Mouse (Mus musculus) gastrocnemius, postnatal 4 days (tissue): ENCODE results near the gene Med23. TPM values are rescaled to one million over a fixed set of nuclear protein-coding genes. Genes with fewer than 3 reads are reported as not detected.

ENCODE experiments used
- DNase-seq, 2 experiments: peaks; one replicate each; pipeline ENCODE4 v3.0.0; 2021 to 2022; ENCODE audit warnings: low spot score in 2 of 2, mixed read lengths in 2 of 2
- total RNA-seq, 2 experiments: library from RNA; stranded (reverse); gene quantifications; 2 replicates each; pipeline ENCODE4 v1.2.3; 2021

Gene Med23
- total RNA-seq, 2 experiments from 2014 or later, result 19.3 to 20.2 TPM

DNA sequence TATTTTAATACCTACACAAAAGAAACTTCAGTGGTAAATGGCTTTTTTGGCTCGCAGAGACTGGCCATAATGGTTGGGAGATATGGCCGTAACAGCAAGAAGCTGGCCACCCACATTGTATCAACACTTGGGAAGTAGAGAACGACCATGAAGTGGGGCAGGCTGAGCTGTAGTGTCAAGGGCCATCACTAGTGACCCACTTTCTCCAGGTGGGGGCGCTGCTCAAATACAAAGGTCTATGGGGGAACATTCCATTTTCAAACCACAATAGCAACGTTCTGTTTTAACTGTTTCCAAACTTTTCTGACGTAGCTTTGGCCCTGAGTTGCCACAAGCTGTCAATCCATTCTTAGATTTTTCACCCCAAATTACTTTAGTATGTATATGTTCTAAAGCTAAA is 5.4 kb upstream of the Med23 start:
- DNase-seq, result no peak

DNA sequence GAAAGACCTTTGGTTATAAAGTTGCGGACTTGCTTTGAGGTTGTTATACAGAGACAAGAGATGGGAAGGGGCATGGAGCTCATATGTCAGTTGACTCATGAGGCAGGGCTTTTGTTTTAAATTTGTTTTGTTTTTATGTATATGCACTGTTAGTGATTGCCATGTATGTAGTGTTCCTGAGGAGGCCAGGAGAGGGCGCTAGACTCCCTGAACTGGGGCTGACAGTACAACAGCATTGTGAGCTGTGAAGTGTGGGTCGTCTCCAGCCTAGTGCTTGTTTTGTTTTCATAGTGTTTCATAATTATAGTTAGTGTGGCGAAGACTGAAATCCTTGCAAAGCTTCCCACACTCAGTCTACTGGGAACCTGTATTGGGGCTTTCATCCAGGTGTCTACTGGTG is 3.8 kb downstream of the Med23 start:
- DNase-seq, result no peak

DNA sequence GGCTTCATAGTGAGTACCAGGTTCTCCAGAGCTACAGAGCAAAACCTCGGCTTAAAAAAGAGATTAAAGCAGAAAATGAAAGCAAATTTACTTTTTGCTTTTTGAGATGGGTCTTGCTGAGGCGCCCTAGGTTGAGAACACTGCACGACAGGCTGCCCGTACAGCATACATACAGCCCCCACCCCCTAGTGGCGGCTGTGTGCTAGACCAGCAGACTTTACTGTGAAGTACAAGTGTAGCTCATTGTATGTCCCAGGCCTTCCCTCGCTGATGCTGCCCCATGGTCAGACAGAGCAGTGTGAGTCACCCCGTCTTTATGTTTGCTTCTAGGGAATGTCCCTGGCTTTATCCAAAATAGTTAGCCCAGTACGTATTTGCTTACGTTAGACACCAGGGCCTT is 16.2 kb downstream of the Med23 start:
- DNase-seq, result no peak

DNA sequence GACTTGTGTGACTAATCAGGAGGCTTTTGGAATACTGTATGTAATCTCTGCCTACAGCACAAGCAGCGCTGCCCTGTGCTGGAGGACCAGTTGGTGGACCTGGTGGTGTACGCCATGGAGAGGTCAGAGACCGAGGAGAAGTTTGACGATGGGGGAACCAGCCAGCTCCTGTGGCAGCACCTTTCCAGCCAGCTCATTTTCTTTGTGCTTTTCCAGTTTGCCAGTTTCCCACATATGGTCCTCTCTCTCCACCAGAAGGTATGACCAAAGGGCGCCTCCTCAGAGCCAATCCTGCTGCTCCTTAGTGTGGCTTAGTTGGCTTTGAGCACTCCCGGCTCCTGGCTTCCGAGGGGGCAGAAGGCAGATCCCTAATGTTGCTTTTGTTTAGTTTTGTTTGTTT is 18.6 kb downstream of the Med23 start:
- DNase-seq, result no peak

DNA sequence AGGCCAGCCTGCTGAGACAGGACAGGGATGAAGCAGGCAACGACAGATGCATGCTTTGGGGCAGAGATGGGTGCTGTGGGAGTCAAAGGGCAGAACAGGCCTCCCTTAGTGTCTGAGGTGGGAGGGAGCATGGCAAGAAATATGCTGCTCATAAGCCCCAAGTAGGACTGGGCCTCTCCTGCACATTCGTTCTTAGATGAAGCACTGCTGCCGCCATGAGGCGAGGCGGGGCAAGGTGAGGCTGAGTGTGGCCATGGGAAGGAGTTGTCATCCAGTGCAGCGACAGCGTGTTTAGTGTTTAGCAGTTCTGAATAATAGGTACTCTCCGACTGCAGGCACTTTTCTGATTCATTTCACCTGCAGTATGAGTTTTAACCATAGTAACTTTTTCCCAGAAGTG is 26.1 kb downstream of the Med23 start:
- DNase-seq, result peak in 1 of 2 experiments; percentile 28

DNA sequence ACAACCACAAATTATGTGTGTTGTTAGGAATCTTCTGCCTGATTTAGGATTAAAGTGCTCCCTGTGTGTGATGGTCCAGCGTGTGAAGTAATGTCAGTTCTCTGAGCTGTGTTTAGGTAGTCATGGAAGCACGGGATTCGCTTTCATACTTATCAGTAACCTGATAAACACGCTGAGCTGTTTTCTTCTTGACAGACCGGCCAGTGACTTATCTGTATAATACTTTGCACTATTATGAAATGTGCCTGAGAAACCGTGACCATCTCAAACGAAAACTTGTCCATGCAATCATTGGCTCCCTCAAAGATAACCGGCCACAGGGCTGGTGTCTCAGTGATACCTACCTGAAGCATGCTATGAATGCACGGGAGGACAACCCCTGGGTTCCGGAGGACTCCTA is 35.8 kb downstream of the Med23 start:
- DNase-seq, result no peak

DNA sequence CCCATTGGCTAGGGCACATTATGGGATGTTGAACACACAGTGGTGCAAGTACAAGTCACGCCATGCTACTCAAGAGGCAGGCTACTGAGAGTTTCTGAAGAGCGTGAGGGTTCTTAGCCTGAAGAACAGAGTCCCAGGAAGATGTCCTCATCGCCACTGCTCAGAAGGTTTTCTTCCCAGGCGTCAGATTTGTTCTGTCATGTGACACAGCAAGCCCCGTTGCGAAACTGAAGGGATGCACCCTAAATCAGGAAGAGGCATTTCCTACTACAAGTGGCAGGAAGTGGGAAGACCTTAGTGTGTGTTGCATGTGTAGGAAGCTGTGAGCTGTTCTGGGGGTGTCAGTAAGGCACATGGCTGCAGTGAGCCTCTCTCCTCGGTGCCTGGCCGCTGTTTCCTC is 41.4 kb downstream of the Med23 start:
- DNase-seq, result no peak

DNA sequence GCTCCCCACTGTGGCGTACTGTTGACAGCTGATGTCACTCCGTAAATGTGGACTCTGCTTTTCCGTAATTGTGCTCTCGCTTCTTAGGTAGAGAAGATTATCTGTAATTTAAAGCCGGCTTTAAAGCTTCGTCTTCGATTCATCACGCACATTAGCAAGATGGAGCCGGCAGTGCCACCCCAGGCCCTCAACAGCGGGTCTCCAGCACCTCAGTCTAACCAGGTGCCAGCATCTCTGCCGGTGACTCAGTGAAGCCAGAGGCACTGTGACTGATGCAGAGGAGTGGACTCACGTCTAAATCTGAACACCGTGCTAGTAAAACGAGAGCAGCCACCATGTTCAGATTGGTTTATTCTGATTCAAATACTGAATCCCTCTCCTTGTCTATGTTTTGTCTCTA is 42.8 kb downstream of the Med23 start:
- DNase-seq, result no peak

DNA sequence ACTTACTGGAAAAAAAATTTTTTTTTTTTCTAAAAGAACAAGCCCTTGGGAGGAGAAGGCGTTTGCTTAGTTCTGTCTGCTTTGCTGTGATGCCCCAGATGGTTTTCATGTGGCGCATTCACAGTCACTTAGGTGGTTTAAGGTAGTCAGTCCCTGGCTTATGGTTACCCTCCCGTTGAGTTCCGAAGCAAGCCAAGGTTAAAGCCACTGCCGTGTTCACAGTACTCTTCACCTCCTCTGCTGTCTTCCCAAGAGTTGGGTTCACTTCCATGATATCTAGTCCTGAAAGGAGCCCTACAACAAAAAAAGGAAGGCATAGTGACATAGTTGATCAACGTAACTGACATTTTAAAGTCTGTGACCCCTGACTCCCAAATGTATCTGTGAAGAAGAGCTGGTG is 45.7 kb downstream of the Med23 start:
- DNase-seq, result no peak

DNA sequence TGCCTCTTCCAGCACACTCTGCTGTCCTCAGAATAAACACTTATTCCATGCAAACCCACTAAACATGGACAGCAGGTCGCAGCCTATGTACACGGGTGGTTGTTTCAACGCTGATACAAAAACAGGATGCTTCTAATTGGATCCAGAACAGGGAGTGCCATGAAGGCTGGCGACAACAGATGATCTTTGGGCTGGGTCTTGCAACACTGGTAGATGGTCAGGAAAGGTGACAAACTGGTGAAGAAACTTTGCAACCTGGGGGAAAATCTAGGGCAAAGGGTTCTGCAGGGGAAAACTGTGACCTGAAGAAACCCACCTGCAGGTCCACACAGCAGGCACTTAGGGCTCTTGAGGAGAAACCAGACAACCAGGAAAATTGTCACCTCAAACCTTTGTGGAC is 53.2 kb downstream of the Med23 start:
- no peak for DNase-seq

DNA sequence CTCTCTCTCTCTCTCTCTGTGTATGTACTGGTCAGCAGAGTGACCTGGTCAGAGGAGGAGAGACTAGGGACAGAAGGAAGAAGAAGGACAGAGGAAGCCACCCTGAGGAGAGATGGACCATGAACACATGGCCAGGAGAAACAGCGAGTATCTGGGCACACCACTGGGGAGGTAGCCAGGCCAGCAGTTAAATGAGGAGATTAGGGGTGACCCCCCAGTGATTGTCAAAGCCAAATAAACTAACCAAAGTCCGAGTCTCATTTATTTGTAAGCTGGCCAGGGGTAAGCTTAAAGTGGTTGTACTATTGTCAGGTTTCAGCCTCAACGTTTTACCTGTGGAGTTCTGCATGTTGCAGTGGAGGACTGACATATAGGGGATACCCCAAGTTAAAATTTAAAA is 54.5 kb downstream of the Med23 start:
- no peak for DNase-seq

DNA sequence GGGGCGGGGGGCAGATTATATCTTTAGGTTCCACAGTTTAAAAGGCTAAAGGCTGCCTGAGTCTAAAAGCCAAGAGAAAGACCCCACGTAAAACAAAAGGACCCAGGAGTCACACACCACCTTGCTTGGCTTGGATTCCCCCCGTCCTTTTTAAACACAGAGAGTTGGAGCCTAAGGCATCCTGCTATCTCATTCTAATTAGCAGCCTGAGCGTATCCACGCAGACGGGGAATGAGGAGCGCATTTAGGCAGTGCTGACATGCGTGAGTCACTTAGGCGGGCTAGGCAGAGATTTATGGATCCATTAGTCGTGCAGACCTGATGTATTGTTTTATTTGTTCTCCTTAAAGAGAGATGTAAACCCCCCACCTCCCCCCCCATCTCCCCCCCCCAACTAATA is 56.6 kb downstream of the Med23 start:
- no peak for DNase-seq

DNA sequence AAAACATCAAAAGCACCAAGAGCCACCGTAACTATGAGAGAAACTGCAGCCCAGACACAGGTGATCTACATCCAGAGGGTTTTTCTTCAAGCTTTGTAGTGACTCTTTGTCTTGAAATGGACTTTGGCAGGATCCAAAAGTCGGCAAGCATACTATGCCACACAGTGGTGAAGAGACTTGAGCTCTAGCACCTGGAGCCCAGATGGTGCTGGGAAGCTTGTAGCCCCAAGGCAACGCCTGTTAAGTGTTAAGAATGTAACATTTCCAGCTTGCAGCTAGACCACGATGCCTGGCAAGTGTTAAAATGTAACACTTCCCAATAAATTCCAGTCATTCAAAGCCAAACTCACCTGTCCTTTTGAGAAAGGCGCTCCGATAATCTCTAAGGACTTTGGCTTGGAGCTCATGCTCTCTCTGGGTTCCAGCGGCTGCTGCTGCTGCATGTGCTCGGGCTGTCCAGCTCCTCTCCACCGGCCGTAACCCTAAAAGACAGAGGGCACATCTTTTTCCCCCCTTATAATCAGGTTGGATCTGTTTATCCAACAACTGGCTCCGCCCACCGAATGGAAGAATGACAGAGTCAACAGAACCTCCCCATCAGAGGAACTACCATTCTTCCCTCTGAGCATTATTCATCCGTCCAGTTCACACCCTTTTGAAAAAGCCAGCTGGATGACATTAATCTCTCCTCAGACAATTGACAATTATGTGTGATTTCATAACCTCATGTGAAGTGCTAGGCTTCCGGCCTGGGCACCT is 57.4 kb downstream of the Med23 start, which contains the start of gene Arg1:
Gene Arg1, minus strand, starts transcription at position 523 of the 759 bp plus-strand sequence.
- DNase-seq, result no peak

DNA sequence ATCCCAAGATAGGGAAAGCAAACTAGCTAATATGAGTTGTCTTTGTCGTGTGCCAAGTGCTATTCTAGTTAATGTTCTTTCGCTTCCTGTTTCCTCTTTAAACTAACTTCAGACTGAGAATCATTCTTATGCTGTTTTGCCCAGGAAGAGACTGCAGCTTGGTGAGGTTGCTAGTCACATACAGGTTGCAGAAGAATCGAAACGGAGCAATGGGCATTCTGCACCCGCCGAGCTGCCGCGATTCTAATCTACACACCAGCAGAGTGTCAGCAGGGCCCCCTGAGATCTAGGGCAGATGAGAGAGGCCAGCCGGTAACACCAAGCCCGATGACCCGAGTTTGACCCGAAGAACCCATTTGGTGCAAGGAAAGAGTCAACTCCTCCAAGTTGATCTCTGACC is 58.3 kb downstream of the Med23 start:
- no peak for DNase-seq

DNA sequence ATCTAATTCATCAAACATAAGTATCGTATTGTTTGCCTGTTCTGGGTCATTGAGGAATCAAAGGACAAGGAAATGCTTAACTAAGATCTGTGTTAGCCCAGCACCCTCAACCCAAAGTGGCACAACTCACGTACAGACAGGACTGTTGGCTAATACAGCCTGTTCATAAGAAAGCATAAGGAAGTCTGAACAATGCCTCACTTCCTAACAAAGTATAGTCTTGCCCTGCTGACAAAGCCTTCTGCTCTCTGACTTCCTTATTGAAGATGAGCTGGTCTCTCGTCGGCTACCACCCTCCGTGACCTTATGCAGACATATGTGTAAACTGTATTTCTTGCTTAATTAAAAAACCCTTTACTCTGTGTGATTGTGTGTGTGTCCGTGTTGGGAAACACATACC is 60.4 kb downstream of the Med23 start:
- DNase-seq, result no peak

DNA sequence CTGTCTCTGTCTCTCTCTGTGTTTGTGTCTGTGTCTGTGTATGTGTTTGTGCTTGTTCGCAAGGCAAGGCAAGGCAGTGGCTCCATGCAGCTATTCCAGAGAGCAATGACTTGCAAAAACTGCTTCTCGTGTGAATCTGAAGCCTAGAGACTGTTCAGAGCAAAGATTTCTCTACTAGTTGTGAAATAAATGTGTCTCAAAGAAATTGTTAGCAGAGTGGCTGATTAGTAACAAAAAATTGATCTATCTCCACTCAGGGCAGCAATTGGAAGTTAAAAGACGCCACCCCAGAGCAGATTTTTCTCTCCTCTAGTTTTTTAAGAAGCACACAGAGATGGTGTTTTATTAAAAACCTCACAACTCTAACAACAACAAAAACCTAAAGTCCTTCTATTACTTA is 78.1 kb downstream of the Med23 start:
- DNase-seq, result no peak

DNA sequence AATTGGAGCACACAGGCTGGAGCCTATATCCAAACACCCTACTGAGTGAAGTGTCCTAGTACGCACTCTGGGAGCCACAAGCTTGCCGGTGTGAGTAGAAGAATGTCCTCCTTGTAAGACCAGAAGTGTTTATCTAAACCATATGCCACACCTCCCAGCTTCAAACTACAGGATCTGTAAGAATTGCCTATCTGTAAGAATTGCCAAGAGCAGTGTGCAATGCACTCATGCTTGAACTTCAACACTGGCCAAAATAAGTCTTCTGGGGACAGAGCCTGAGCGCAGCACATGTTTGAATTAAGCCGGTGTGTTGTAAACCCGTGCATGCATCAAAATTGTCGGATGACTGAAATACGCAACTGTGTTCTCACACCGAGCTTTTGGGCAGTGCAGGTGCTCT is 78.5 kb downstream of the Med23 start:
- DNase-seq, result no peak

DNA sequence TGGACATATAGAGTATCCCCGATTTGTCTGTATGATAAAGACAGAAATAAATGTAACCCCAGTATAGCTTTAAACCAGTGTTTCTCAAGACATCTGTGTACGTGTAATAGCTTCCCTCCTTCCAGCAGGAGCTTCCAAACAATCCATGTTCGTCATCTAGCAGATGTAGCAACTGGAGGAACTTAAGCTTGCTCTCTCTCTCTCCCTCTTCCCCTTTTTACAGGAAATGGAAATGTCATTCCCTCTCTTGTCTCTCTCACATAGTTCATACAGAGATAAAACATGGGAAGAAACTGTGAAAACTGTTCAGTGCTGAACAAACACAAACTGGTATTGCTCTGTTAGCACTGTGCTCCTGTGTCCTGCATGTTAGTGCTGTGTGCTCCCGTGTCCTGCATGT is 80.4 kb downstream of the Med23 start:
- no peak for DNase-seq

DNA sequence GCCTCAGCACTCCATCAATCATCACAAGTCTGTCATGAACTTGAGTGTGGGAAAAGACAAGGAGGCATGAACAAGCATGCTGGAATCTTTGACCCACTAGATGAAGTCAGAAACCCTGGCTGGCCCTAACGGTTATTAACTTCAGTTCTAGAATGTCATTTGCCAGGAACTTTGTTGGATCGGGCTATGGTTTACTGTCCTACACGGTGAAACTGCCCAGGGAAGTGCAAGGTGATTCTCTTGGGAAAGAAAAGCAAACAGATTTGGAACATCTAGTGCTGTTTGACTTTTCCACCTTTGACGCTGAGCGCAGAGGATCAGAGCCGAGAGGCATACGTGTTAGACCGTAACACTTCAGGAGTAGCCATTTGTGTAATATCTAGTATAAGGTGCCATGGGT is 81.8 kb downstream of the Med23 start:
- no peak for DNase-seq

DNA sequence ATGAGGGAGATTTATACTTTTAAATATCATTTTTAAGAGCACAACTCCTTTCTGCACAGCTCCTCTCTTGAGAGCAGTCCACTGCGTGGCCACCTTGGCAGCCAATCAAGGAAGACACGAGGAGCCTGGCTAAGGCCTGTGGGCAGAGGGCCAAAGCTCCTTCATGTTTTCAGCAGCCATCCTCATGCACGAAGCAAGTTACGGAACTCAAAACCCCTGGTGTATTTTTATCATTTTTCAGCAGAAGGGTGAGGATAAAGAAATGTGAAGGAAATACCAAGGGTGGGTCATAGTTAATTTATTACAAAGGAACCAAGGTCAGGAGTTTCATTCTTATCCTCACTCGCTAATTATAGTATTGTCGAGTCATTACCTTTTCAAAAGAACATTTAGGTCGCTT is 82.8 kb downstream of the Med23 start:
- peak in 1 of 2 experiments; percentile 32 for DNase-seq

DNA sequence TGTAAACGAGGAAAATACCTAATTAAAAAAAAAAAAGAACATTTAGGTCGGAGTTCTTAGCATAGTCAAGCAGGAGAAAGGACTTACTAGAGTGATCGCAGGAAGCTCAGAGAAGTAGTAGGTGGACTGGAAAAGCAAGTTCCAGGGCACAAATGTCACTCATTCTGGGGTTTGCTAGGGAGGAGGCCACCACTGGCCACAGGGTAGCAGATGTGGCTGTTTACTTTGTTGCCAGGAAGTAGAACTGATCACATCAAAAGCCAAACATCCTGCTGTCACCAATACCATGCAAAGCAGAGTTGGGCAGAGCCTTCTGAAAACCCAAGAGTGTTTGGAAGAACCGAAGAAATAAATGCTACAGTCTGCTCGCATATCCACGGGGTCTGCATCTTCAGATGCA is 84.1 kb downstream of the Med23 start:
- DNase-seq, result no peak

DNA sequence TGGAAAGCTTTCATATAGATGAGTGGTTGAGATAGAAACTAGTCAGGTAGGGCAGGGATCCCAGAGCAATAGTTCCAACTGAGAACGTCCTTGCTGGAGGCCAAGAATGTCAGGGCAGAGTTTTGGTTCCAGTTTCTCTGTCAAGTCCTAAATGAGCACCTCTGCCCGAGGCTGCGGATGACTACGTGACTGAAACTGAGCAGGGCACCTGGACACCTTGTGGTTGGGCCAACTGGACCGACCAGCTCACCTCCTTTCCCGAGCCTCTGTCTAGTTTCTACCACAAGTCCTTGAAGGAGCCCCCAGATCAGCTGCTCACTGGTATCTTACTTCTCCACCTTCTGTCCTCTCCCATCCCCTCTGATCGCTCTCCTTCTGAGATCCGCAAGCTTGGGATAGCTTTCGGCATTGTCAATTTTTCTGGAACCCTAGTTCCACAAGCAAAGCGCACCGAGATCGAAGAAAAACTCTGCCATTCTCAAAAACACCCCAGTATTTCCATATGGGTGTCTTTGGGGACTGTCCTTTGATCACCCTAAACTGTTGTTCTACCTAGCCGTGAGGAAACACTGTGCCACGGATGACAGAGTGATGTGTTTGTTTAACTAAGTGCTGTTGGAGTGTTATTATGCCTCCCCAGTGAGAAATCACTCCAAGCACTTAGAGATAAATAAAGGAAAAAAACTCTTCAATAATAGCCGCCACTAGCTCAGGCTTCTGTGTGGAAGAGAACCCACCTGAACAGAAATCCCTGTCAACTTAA is 88.7 kb downstream of the Med23 start:
- no peak for DNase-seq
